Mouse (Mus musculus) CH12.LX (cell line): Measurements from ENCODE around the gene Hist1h3f.

Experiments
- CHD2 ChIP-seq: IDR thresholded peaks from 2 replicates; pipeline ENCODE4 v1.6.1; 2011; ENCODE audit warnings: low read length, improper control_type of control experiment
- CTCF ChIP-seq, 2 experiments: IDR thresholded peaks in 1 of 2; conservative IDR thresholded peaks in 1 of 2; 2 replicates each; pipeline ENCODE4 v1.5.1; 2011 to 2012; ENCODE audit warnings: low read depth in 2 of 2, low read length in 2 of 2, improper control_type of control experiment in 1 of 2, inconsistent platforms in 1 of 2, mild to moderate bottlenecking in 1 of 2, moderate library complexity in 1 of 2
- E2F4 ChIP-seq: IDR thresholded peaks from 2 replicates; pipeline ENCODE4 v1.6.1; 2011; ENCODE audit warnings: low read depth, low read length, improper control_type of control experiment; ENCODE audit not compliant: insufficient replicate concordance
- ELF1 ChIP-seq: IDR thresholded peaks from 2 replicates; pipeline ENCODE4 v1.6.1; 2014; ENCODE audit warnings: low read depth, mild to moderate bottlenecking, inconsistent platforms, low read length, improper control_type of control experiment
- EP300 ChIP-seq: IDR thresholded peaks from 2 replicates; pipeline ENCODE4 v1.6.1; 2011; ENCODE audit warnings: low read length, improper control_type of control experiment
- ETS1 ChIP-seq: conservative IDR thresholded peaks from 2 replicates; pipeline ENCODE4 v1.6.1; 2012; ENCODE audit warnings: low read depth, mild to moderate bottlenecking, inconsistent platforms, low read length, improper control_type of control experiment, moderate library complexity
- MAX ChIP-seq: IDR thresholded peaks from 2 replicates; pipeline ENCODE4 v1.6.1; 2011; ENCODE audit warnings: low read length, improper control_type of control experiment
- MXI1 ChIP-seq: IDR thresholded peaks from 2 replicates; pipeline ENCODE4 v1.6.1; 2011; ENCODE audit warnings: mild to moderate bottlenecking, low read depth, low read length, improper control_type of control experiment
- POLR2A ChIP-seq: IDR thresholded peaks from 2 replicates; pipeline ENCODE4 v1.6.1; 2011; ENCODE audit warnings: low read depth, mild to moderate bottlenecking, improper control_type of control experiment, low read length
- POLR2AphosphoS2 ChIP-seq: IDR thresholded peaks from 2 replicates; pipeline ENCODE4 v1.6.1; 2011; ENCODE audit warnings: low read depth, low read length, improper control_type of control experiment
- ZKSCAN1 ChIP-seq: IDR thresholded peaks from 2 replicates; pipeline ENCODE4 v1.6.1; 2012; ENCODE audit warnings: low read depth, inconsistent platforms, low read length, improper control_type of control experiment, borderline replicate concordance
- ZNF384 ChIP-seq: IDR thresholded peaks from 2 replicates; pipeline ENCODE4 v1.6.1; 2012; ENCODE audit warnings: low read depth, low read length, improper control_type of control experiment, inconsistent platforms

GRCm38 (mm10) chr13:23516822-23517602, 26.8 kb upstream of the Hist1h3f start:
- no peak for TF ChIP-seq CTCF (conservative IDR thresholded peaks at IDR 0.05 in 1 of 2, IDR thresholded peaks at IDR 0.05 in 1 of 2; ENCODE audit: low read depth in 2 of 2, low read length in 2 of 2)
- TF ChIP-seq EP300, result no peak
- TF ChIP-seq POLR2A, result no peak
- TF ChIP-seq E2F4, result no peak; the same call in 1 of the 2 replicates
- no peak for TF ChIP-seq CHD2
- no peak for TF ChIP-seq POLR2AphosphoS2
- no peak for TF ChIP-seq MAX
- no peak for TF ChIP-seq MXI1
- TF ChIP-seq ETS1, result no peak
- peak; percentile 24; the same call in 1 of the 2 replicates for TF ChIP-seq ZNF384
- TF ChIP-seq ZKSCAN1, result no peak
- TF ChIP-seq ELF1, result peak; percentile 95
